In genomic region chr19:26930295-26931283, GRCm38 (mm10) we compare ENCODE assay signal across 20 mouse cellular contexts. TPM values are rescaled to one million over a fixed set of nuclear protein-coding genes. Genes with fewer than 3 reads are reported as not detected.
A peak's percentile ranks its signal among the peaks of the same experiment; 100 is the strongest.
DNase-seq lines count a peak whose midpoint lies in the region; ATAC-seq lines count a peak whose summit lies in the region.
"Had no signal": no experiment of that assay in that cellular context is flagged by ENCODE, and none has a peak within 500 bp of the region (broad histone marks: within the 10 kb centered on the region; RNA-seq: fewer than 3 reads in every experiment).

No protein-coding gene starts in this region.

- H3K27me3 ChIP-seq in neural tube, embryonic 13.5 days: no peaks in the 10 kb centered on the region
- H3K27me3 ChIP-seq in limb, embryonic 10.5 days (ENCODE audit: low read depth, poor library complexity, severe bottlenecking): no peaks in the 10 kb centered on the region
- H3K27me3 ChIP-seq: heart, embryonic 15.5 days; lung, embryonic 15.5 days had no signal

- no peaks in the 10 kb centered on the region for H3K36me3 ChIP-seq in neural tube, embryonic 13.5 days
- H3K36me3 ChIP-seq in limb, embryonic 10.5 days: no peaks in the 10 kb centered on the region
- H3K36me3 ChIP-seq: heart, embryonic 15.5 days; lung, embryonic 15.5 days had no signal

- no peak overlapping the region for H3K4me3 ChIP-seq in neural tube, embryonic 13.5 days
- H3K4me3 ChIP-seq in limb, embryonic 10.5 days: no peak overlapping the region
- H3K4me3 ChIP-seq: heart, embryonic 15.5 days; lung, embryonic 15.5 days had no signal

- no peaks in the 10 kb centered on the region for H3K4me1 ChIP-seq in neural tube, embryonic 13.5 days (replicated peaks)
- H3K4me1 ChIP-seq in limb, embryonic 10.5 days: no peaks in the 10 kb centered on the region
- H3K4me1 ChIP-seq: lung, embryonic 15.5 days had no signal

- DNase-seq in gastrocnemius, postnatal 14 days: peak; percentile 5
- DNase-seq in gastrocnemius, postnatal 4 days (ENCODE audit: low spot score in 2 of 2): no peak
- no peak for DNase-seq in neural tube, embryonic 10.5 days (ENCODE audit: extremely low spot score, low spot score)
- DNase-seq in forelimb bud, embryonic 11.5 days (ENCODE audit: low read depth, low spot score): peak; percentile 3
- peak; percentile 91 for DNase-seq in retina, postnatal 1 day
- DNase-seq in limb, embryonic 10.5 days (ENCODE audit: low spot score): no peak
- no peak for DNase-seq in urinary bladder, postnatal 4 days (ENCODE audit: low spot score in 2 of 2)
- DNase-seq: cerebellum, adult 8-10 months; kidney, adult 2 months; kidney, postnatal 4 days; right cerebral cortex, postnatal 14 days; thymus, postnatal 25 days had no signal

- H3K9ac ChIP-seq in neural tube, embryonic 13.5 days: no peak overlapping the region
- H3K9ac ChIP-seq: heart, embryonic 15.5 days; lung, embryonic 15.5 days had no signal

- no peaks in the 10 kb centered on the region for H3K9me3 ChIP-seq in neural tube, embryonic 13.5 days
- no peaks in the 10 kb centered on the region for H3K9me3 ChIP-seq in limb, embryonic 10.5 days (replicated peaks)
- H3K9me3 ChIP-seq: heart, embryonic 15.5 days; lung, embryonic 15.5 days had no signal

- no peak overlapping the region for H3K4me2 ChIP-seq in neural tube, embryonic 13.5 days
- H3K4me2 ChIP-seq: heart, embryonic 15.5 days; liver, embryonic 11.5 days; lung, embryonic 15.5 days had no signal

- peak; percentile 69 for ATAC-seq in neural tube, embryonic 13.5 days (ENCODE audit: low read depth)

- intact Hi-C loops in gastrocnemius, postnatal 14 days (cut with DNase I; ENCODE audit: low total_unique reads): no loop called here

- H3K27ac ChIP-seq in neural tube, embryonic 13.5 days (replicated peaks): no peak overlapping the region
- no peak overlapping the region for H3K27ac ChIP-seq in limb, embryonic 10.5 days
- H3K27ac ChIP-seq: heart, embryonic 15.5 days; lung, embryonic 15.5 days had no signal

- WGBS in neural tube, embryonic 13.5 days: 31% methylated on average over 6 of the region's 6 CpGs
- WGBS in limb, embryonic 10.5 days: 44% methylated on average over 6 of the region's 6 CpGs

RNA-seq across cellular contexts. Expression of gene Gm815, which starts 44.9 kb away (rescaled TPM):
- not detected for total RNA-seq in gastrocnemius, postnatal 14 days (2021)
- not detected for total RNA-seq in gastrocnemius, postnatal 4 days (2021)
- polyA plus RNA-seq in neural tube, embryonic 13.5 days (2015; fragmentation: Nextera tagmentation; extraction: Ambion mirVana): not detected in 2 replicates
- not detected in 2 replicates for polyA plus RNA-seq in limb, embryonic 10.5 days (2016; fragmentation: Nextera tagmentation; extraction: Ambion mirVana)
- total RNA-seq: granulocyte monocyte progenitor cell, adult 5-6 weeks; left cerebral cortex, postnatal 10 days; neutrophil, adult 5-6 weeks had no signal
- polyA plus RNA-seq: embryonic facial prominence, embryonic 11.5 days; heart, embryonic 15.5 days; kidney, adult 2 months; liver, embryonic 11.5 days; lung, embryonic 15.5 days had no signal

Comparison
In these comparisons a context has a peak if more than half of its experiments do, and no peak if none do; other contexts are left out.
1. DNase-seq: peak in gastrocnemius, postnatal 14 days (single experiment), forelimb bud, embryonic 11.5 days (single experiment) and retina, postnatal 1 day (single experiment); none in gastrocnemius, postnatal 4 days (0 of 2), neural tube, embryonic 10.5 days (single experiment), limb, embryonic 10.5 days (single experiment) and urinary bladder, postnatal 4 days (0 of 2).